Mouse (Mus musculus) ovary, postnatal 36 days (tissue): ENCODE measurements at regions not wholly inside any gene's neighbourhood (a gene's known extent, or its start where the extent isn't known, plus 50 kb on each side); places are given as distances from the start of the nearest gene placed in this dataset.

ENCODE experiments used
- DNase-seq: peaks from one replicate; pipeline ENCODE4 v3.0.0; 2022; ENCODE audit warnings: low spot score, mixed read lengths

GRCm38 (mm10) chr5:74885958-74886357, 158.6 kb downstream of the Chic2 start:
- DNase-seq: no peak

GRCm38 (mm10) chr5:74882563-74882962, 162.0 kb downstream of the Chic2 start:
- DNase-seq: no peak

- no peak for DNase-seq
These were observed 163.8 kb downstream of the Chic2 start for GRCm38 (mm10) chr5:74880669-74881226.

GRCm38 (mm10) chr5:74880048-74880437, 164.5 kb downstream of the Chic2 start:
- DNase-seq: no peak

GRCm38 (mm10) chr5:74879098-74880047, 165.2 kb downstream of the Chic2 start:
- no peak for DNase-seq

DNA sequence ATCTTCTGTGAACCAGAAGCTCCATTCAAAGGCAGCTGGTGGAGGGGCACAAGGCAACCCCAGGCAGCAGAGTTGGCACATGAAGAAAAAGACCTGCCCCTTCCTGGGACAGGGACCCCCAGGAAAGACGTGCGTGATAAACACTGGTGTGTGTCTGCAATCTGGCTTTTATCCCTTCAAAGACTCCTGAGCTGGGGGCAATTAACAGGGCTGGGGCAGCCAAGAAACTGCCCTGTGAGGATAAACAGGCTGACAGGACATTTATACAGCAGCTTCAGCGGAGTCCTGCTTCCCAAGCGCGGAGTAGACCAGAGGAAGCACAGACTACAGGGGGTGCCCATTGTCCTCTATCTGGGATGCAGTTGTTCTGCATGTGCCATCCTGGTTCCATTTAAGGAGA, 167.0 kb downstream of the Chic2 start:
- DNase-seq: no peak

DNA sequence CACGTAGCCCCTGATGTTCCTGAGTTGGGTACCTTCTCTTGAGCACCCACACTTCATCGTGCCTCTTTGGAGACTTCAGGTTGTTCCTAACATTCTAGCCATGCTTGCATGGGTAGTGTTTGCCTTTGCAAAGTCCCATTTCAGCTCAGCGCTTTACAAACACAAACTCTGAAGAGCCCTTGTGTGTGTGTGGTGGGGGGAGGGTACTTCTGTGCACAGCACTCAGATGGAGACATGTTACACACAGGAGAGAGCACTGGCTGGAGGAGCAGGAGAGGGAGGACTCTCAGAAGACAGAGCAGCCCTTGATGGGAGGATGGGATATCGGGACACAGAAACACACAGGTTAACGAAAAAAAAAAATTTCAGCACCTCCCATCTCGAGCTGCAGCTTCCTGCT, 167.4 kb downstream of the Chic2 start:
- no peak for DNase-seq

DNA sequence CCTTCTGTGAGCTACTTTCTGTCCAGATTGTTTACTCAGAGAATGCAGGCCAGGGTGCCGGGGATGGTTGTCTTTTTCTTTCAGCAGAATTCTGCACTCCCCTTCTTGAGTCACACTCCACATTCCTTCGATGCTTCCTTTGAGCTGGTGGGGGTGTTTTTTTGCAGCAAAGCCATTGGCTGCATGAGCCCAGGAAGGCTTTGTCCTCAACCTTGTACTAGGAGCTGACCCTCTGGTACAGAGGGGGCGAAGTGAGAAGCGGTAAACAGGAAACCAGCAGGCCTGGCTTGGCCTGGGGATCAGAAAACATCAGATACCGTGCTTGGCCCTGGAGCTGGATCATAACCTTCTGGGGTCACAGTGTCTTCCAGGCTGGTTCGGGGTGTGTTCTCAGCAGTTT, 169.9 kb downstream of the Chic2 start:
- DNase-seq: peak; percentile 49

GRCm38 (mm10) chr5:74870615-74871014, 167.9 kb upstream of the Lnx1 start:
- no peak for DNase-seq

DNA sequence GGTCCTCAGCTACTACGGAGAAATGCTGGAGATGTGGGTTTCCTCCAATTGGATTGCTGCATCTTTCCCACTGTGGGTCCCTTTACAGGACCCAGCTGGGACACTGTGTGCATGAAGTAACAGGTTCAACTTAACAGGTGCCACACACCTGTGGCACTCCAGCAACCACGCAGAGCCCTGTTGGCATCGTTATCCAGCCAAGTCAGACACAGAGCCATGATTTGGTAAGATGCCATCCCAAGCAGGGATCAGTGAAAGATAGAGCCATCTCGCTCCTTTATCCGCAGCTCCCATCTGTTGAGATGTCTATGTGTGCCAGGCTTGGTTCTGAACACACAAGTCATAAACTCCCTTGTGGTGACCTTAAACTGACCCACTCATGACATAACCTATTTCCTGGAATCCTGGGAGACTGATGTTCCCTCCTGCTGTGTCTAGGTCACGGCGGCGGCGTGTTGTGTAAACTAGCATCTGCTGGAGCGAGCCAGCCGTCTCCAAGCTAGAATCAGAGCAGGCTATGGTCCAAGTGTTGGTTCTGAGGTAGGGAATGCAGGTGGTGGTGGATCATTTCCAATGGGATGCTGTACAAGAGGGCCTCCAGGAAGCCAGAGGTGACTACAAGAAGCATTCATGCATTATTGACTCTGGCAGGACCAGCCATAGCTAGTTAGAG, 164.5 kb upstream of the Lnx1 start:
- DNase-seq: no peak

GRCm38 (mm10) chr5:74866697-74867096, 164.0 kb upstream of the Lnx1 start:
- DNase-seq: no peak

GRCm38 (mm10) chr5:74865446-74865845, 162.7 kb upstream of the Lnx1 start:
- DNase-seq: no peak

GRCm38 (mm10) chr5:74864540-74865157, 161.9 kb upstream of the Lnx1 start:
- no peak for DNase-seq

DNA sequence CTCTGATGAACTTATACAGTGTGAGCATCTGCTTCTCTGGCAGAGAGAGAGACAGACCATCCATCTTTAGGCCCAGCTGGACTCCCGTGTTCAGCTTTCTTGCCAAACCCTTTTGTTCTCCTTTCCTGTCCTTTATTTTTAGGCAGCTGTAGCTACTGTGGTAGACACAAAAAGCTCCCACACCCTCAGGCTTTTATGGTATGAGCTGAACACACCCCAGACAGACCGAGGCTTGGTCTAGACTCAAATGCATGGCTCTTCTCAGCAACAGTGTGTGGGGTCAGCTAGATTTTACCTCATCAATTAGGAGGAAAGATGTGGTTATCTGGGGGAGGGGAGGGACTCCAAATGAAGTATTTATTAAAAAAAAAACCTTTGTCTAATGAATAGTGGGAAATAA, 158.6 kb upstream of the Lnx1 start:
- no peak for DNase-seq

DNA sequence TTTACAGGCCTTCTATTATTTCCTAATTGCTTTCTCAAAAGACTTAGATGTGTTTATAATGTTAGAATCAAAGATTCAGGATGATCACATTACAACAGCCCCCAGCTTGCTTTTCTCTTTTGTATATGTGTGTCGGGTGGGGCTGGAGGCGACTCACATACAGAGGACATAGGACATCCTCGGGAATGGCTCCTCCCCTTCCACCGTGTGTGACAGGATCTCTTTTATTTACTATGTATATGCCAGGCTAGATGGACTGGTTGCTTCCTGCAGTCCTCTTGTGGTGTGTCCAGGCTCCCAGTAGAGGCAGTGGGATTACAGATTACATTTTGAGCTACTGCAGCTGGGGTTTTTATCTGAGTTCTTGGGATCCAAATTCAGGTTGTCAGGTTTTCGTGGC, 155.1 kb upstream of the Lnx1 start:
- no peak for DNase-seq

- no peak for DNase-seq
These were observed 154.4 kb upstream of the Lnx1 start for GRCm38 (mm10) chr5:74857161-74857560.

GRCm38 (mm10) chr5:74847824-74848223, 145.1 kb upstream of the Lnx1 start:
- DNase-seq: no peak

- no peak for DNase-seq
These were observed 144.0 kb upstream of the Lnx1 start for GRCm38 (mm10) chr5:74846674-74847073.

DNA sequence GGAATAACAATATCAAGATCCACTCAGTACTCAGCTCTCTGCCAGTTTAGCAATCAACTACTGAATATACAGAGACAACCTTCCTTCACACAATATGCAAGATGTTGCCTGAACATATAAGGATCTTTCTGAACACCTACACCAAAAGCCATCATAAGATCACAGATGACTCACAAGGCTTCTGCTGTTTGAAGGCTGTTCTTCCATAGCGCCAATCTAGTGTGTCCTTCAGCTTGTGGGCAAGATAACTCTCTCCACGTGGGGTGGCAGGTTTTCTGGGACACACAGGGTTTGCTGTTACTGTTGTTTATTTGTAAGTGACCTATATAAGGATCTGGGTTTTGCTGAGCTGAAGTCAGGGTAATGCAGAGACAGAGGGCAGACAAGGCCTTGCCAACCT, 131.7 kb upstream of the Lnx1 start:
- DNase-seq: no peak

GRCm38 (mm10) chr5:74833887-74834286, 131.2 kb upstream of the Lnx1 start:
- DNase-seq: no peak

GRCm38 (mm10) chr5:74832011-74832410, 129.3 kb upstream of the Lnx1 start:
- DNase-seq: no peak

GRCm38 (mm10) chr5:74830646-74831045, 127.9 kb upstream of the Lnx1 start:
- DNase-seq: no peak

GRCm38 (mm10) chr5:74829003-74829402, 126.3 kb upstream of the Lnx1 start:
- no peak for DNase-seq
